Mouse (Mus musculus) thymus, adult 2 months (tissue): ENCODE measurements around the gene Hoxa10. TPM values are rescaled to one million over a fixed set of nuclear protein-coding genes. Genes with fewer than 3 reads are reported as not detected.

ENCODE experiments used
- DNase-seq: peaks from one replicate; pipeline ENCODE4 v3.0.0; 2021
- H3K27ac ChIP-seq: fragments of 200-500 bp; 2 replicates; pipeline ENCODE4 v1.5.1; 2012; ENCODE audit warnings: low read length, control low read depth; ENCODE audit not compliant: control insufficient read depth, insufficient read depth
- H3K27me3 ChIP-seq: fragments of 200-500 bp; 2 replicates; pipeline ENCODE4 v1.6.1; 2012; ENCODE audit warnings: mild to moderate bottlenecking, low read length, moderate library complexity, mixed read lengths; ENCODE audit not compliant: control insufficient read depth, insufficient read depth
- H3K36me3 ChIP-seq: fragments of 200-500 bp; 2 replicates; pipeline ENCODE4 v1.6.1; 2012; ENCODE audit warnings: mild to moderate bottlenecking, low read length, moderate library complexity; ENCODE audit not compliant: control insufficient read depth, insufficient read depth
- H3K4me1 ChIP-seq: fragments of 200-500 bp; replicated peaks from 2 replicates; pipeline ENCODE4 v1.6.1; 2012; ENCODE audit warnings: low read length; ENCODE audit not compliant: control insufficient read depth, insufficient read depth
- H3K4me3 ChIP-seq: fragments of 200-500 bp; 2 replicates; pipeline ENCODE4 v1.5.1; 2012; ENCODE audit warnings: mild to moderate bottlenecking, low read length, control low read depth, moderate library complexity; ENCODE audit not compliant: control insufficient read depth, insufficient read depth
- CTCF ChIP-seq: fragments of 200-500 bp; IDR thresholded peaks from 2 replicates; pipeline ENCODE4 v1.5.1; 2012; ENCODE audit warnings: mild to moderate bottlenecking, control low read depth, low read length, moderate library complexity, borderline replicate concordance; ENCODE audit not compliant: control insufficient read depth, poor library complexity, insufficient read depth; ENCODE audit errors: extremely low read depth
- POLR2A ChIP-seq: fragments of 200-500 bp; IDR thresholded peaks from 2 replicates; pipeline ENCODE4 v1.6.1; 2012; ENCODE audit warnings: mild to moderate bottlenecking, low read length, control low read depth, moderate library complexity; ENCODE audit not compliant: control insufficient read depth, poor library complexity, insufficient read depth; ENCODE audit errors: extremely low read depth
- WGBS: fragments of 180-500 bp; shearing (Covaris S2); methylation state at CpG from one replicate; pipeline ENCODE4 v1.1.7; 2018; 5-methylcytosine and 5-hydroxymethylcytosine counted together
- polyA plus RNA-seq: library from polyadenylated mRNA; depleted of rRNA; stranded (reverse); fragments of >200 nt; gene quantifications from 2 replicates; pipeline ENCODE4 v1.2.3, GENCODE M21; 2012

Hoxa10 gene
- polyA plus RNA-seq, 1 experiment: not detected

- Histone ChIP-seq H3K4me1 (peaks cover 2% of the 10 kb centered on the region; the same call in 1 of the 2 replicates), H3K27ac (no peak overlapping the region), H3K36me3 (no peaks in the 10 kb centered on the region), H3K4me3 (no peak overlapping the region), H3K27me3 (peaks cover 38% of the 10 kb centered on the region)
- WGBS: 1% methylated on average over 69 of the region's 69 CpGs
- no peak for DNase-seq
- TF ChIP-seq CTCF (no peak), POLR2A (no peak)
Observed at GRCm38 (mm10) chr6:52225612-52226568, 14.8 kb downstream of the Hoxa10 start.

GRCm38 (mm10) chr6:52224895-52225611 lies 15.6 kb downstream of the Hoxa10 start:
- DNase-seq: no peak
- Histone ChIP-seq H3K4me1 (peaks cover 2% of the 10 kb centered on the region; the same call in 1 of the 2 replicates), H3K27me3 (peaks cover 35% of the 10 kb centered on the region), H3K36me3 (no peaks in the 10 kb centered on the region), H3K4me3 (no peak overlapping the region), H3K27ac (no peak overlapping the region)
- WGBS: under 1% methylated on average over 36 of the region's 36 CpGs
- TF ChIP-seq CTCF (no peak), POLR2A (no peak)

DNA sequence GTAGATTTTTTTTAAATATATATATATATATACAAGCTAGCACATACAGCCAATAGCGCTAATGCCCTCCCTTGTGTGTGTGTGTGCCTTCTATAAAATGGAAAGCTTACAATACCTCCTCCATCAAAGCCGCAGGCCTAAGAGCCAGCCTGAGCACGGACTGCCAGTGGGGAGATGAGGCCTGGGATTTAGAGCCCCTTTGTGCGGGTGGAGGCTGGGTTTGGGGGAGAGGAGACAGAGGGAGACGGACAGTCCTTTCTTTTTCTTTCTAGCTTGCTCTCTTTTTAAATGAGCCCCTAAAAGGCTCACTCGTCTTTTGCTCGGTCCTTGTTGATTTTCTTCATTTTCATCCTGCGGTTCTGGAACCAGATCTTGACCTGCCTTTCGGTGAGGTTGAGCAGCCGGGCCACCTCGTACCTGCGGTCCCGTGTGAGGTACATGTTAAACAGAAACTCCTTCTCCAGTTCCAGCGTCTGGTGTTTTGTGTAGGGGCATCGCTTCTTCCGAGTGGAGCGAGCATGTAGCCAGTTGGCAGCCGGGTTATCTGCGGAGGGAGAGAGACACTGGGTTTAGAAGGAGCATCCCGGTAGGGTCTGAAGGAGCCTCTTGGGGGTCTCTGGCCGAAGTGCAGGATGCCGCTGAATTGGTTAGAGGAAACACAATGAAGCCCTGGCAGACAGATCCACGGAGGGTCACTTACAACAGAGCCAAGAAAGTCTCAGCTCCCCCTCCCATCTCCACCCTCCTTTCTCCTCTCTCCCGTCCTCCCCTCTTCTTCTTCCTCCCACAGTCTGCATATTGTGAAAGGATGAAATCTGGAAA lies 16.5 kb downstream of the Hoxa10 start:
- TF ChIP-seq POLR2A (no peak), CTCF (no peak)
- Histone ChIP-seq H3K27ac (no peak overlapping the region), H3K4me1 (peaks cover 2% of the 10 kb centered on the region; the same call in 1 of the 2 replicates), H3K4me3 (no peak overlapping the region), H3K27me3 (peaks cover 31% of the 10 kb centered on the region), H3K36me3 (no peaks in the 10 kb centered on the region)
- no peak for DNase-seq
- 9% methylated on average over 24 of the region's 24 CpGs for WGBS

DNA sequence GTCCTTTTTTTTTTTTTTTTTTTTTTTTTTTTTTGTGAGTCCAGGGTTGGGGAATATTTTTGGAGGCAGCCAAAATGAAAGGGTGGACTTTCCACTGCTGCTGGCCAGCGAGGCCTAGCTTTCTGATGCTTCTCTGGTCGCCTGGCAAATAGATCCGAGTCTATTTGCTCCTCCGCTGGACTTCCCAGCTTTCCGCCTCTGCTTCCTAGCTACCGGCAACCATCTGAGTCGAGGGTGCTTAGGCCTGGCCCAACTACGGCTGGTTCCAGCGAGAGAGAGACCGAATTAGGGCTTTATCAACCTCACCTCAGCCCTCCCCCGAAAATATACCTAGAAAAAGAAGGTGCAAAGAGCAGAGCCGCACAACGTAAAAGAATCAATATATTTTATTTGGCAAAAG lies 17.9 kb downstream of the Hoxa10 start:
- Histone ChIP-seq H3K4me3 (no peak overlapping the region), H3K4me1 (peaks cover 2% of the 10 kb centered on the region), H3K27ac (no peak overlapping the region), H3K27me3 (peaks cover 36% of the 10 kb centered on the region), H3K36me3 (no peaks in the 10 kb centered on the region)
- TF ChIP-seq CTCF: no peak
- no peak for TF ChIP-seq POLR2A
- WGBS: 58% methylated on average over 13 of the region's 13 CpGs
- no peak for DNase-seq

GRCm38 (mm10) chr6:52221993-52222685 lies 18.5 kb downstream of the Hoxa10 start:
- no peak overlapping the region for H3K4me3 ChIP-seq
- peaks cover 8% of the 10 kb centered on the region for H3K4me1 ChIP-seq
- TF ChIP-seq POLR2A: no peak
- TF ChIP-seq CTCF: no peak
- DNase-seq: no peak
- H3K27ac ChIP-seq: no peak overlapping the region
- H3K27me3 ChIP-seq: peaks cover 33% of the 10 kb centered on the region
- no peaks in the 10 kb centered on the region for H3K36me3 ChIP-seq
- WGBS: 20% methylated on average over 21 of the region's 21 CpGs
